Mouse (Mus musculus): ENCODE measurements around the gene Lyz1. TPM values are rescaled to one million over a fixed set of nuclear protein-coding genes. Genes with fewer than 3 reads are reported as not detected.
"Not testable (repeated sequence)": the region's sequence is repeated elsewhere in the genome, so short reads cannot be mapped to it uniquely, and the experiment has no call there.

The Lyz1 gene
- polyA plus RNA-seq, 1 experiment from 2014 or later: 0.15 TPM

GRCm38 (mm10) chr10:117304371-117304770 lies 11.7 kb upstream of the Lyz1 start:
- Histone ChIP-seq H3K4me1 (replicated peaks) (no peaks in the 10 kb centered on the region), H3K4me2 (no peak overlapping the region), H3K27ac (replicated peaks) (no peak overlapping the region), H3K9me3 (no peaks in the 10 kb centered on the region), H3K36me3 (no peaks in the 10 kb centered on the region), H3K4me3 (no peak overlapping the region), H3K9ac (no peak overlapping the region), H3K27me3 (no peaks in the 10 kb centered on the region)
- WGBS: 89% methylated on average over 5 of the region's 5 CpGs
- no peak for ATAC-seq (ENCODE audit: low read depth)

- Histone ChIP-seq H3K9me3 (no peaks in the 10 kb centered on the region), H3K4me1 (replicated peaks) (no peaks in the 10 kb centered on the region), H3K27ac (replicated peaks) (no peak overlapping the region), H3K9ac (no peak overlapping the region), H3K4me2 (no peak overlapping the region), H3K36me3 (no peaks in the 10 kb centered on the region), H3K4me3 (no peak overlapping the region), H3K27me3 (no peaks in the 10 kb centered on the region)
- 95% methylated on average over 1 of the region's 1 CpGs for WGBS
- ATAC-seq (ENCODE audit: low read depth): no peak
These were observed 9.0 kb upstream of the Lyz1 start for GRCm38 (mm10) chr10:117301688-117302087.

GRCm38 (mm10) chr10:117299901-117300520 lies 7.3 kb upstream of the Lyz1 start:
- Histone ChIP-seq H3K4me1 (replicated peaks) (no peaks in the 10 kb centered on the region), H3K27ac (replicated peaks) (no peak overlapping the region), H3K36me3 (no peaks in the 10 kb centered on the region), H3K4me3 (no peak overlapping the region), H3K9ac (no peak overlapping the region), H3K9me3 (no peaks in the 10 kb centered on the region), H3K4me2 (no peak overlapping the region), H3K27me3 (no peaks in the 10 kb centered on the region)
- 79% methylated on average over 5 of the region's 5 CpGs for WGBS
- no peak for ATAC-seq (ENCODE audit: low read depth)

GRCm38 (mm10) chr10:117299106-117299505 lies 6.4 kb upstream of the Lyz1 start:
- Histone ChIP-seq H3K4me1 (replicated peaks) (no peaks in the 10 kb centered on the region), H3K27me3 (no peaks in the 10 kb centered on the region), H3K27ac (replicated peaks) (no peak overlapping the region), H3K4me2 (no peak overlapping the region), H3K4me3 (no peak overlapping the region), H3K36me3 (no peaks in the 10 kb centered on the region), H3K9ac (no peak overlapping the region), H3K9me3 (no peaks in the 10 kb centered on the region)
- ATAC-seq (ENCODE audit: low read depth): no peak
- 83% methylated on average over 4 of the region's 4 CpGs for WGBS

- Histone ChIP-seq H3K27ac (replicated peaks) (no peak overlapping the region), H3K9me3 (no peaks in the 10 kb centered on the region), H3K36me3 (no peaks in the 10 kb centered on the region), H3K4me1 (replicated peaks) (no peaks in the 10 kb centered on the region), H3K9ac (no peak overlapping the region), H3K4me3 (no peak overlapping the region), H3K27me3 (no peaks in the 10 kb centered on the region), H3K4me2 (no peak overlapping the region)
- ATAC-seq (ENCODE audit: low read depth): no peak
- WGBS: 90% methylated on average over 6 of the region's 6 CpGs
These were observed 5.7 kb upstream of the Lyz1 start for GRCm38 (mm10) chr10:117298336-117298735.

- not testable (repeated sequence) for ATAC-seq (ENCODE audit: low read depth); H3K27me3 ChIP-seq; H3K4me3 ChIP-seq; H3K9me3 ChIP-seq; H3K4me1 ChIP-seq (replicated peaks); H3K4me2 ChIP-seq; H3K27ac ChIP-seq (replicated peaks); H3K36me3 ChIP-seq; H3K9ac ChIP-seq
- 83% methylated on average over 6 of the region's 6 CpGs for WGBS
These were observed 1.7 kb downstream of the Lyz1 start for GRCm38 (mm10) chr10:117290936-117291335.

- 49% methylated on average over 6 of the region's 6 CpGs for WGBS
- Histone ChIP-seq H3K4me3 (no peak overlapping the region), H3K27me3 (no peaks in the 10 kb centered on the region), H3K36me3 (no peaks in the 10 kb centered on the region), H3K9ac (no peak overlapping the region), H3K9me3 (no peaks in the 10 kb centered on the region), H3K27ac (replicated peaks) (no peak overlapping the region), H3K4me1 (replicated peaks) (no peaks in the 10 kb centered on the region), H3K4me2 (no peak overlapping the region)
- no peak for ATAC-seq (ENCODE audit: low read depth)
These were observed 2.4 kb downstream of the Lyz1 start for GRCm38 (mm10) chr10:117290046-117290870.

- H3K4me1 ChIP-seq (replicated peaks); H3K27ac ChIP-seq (replicated peaks); H3K4me3 ChIP-seq; H3K36me3 ChIP-seq; ATAC-seq (ENCODE audit: low read depth); H3K9ac ChIP-seq; H3K4me2 ChIP-seq; H3K27me3 ChIP-seq; H3K9me3 ChIP-seq: not testable (repeated sequence)
- WGBS: 84% methylated on average over 5 of the region's 5 CpGs
These were observed 3.6 kb downstream of the Lyz1 start for GRCm38 (mm10) chr10:117289034-117289505.

GRCm38 (mm10) chr10:117288197-117289033 lies 4.3 kb downstream of the Lyz1 start:
- no peaks in the 10 kb centered on the region for H3K4me1 ChIP-seq (replicated peaks)
- no peak for ATAC-seq (ENCODE audit: low read depth)
- no peaks in the 10 kb centered on the region for H3K9me3 ChIP-seq
- H3K4me3 ChIP-seq: no peak overlapping the region
- H3K4me2 ChIP-seq: no peak overlapping the region
- H3K27ac ChIP-seq (replicated peaks): no peak overlapping the region
- H3K36me3 ChIP-seq: no peaks in the 10 kb centered on the region
- H3K9ac ChIP-seq: no peak overlapping the region
- WGBS: 93% methylated on average over 9 of the region's 9 CpGs
- H3K27me3 ChIP-seq: no peaks in the 10 kb centered on the region

- WGBS: 82% methylated on average over 3 of the region's 3 CpGs
- H3K9me3 ChIP-seq: no peaks in the 10 kb centered on the region
- no peak overlapping the region for H3K4me2 ChIP-seq
- H3K27me3 ChIP-seq: no peaks in the 10 kb centered on the region
- H3K4me1 ChIP-seq (replicated peaks): no peaks in the 10 kb centered on the region
- no peak for ATAC-seq (ENCODE audit: low read depth)
- H3K4me3 ChIP-seq: no peak overlapping the region
- no peak overlapping the region for H3K9ac ChIP-seq
- H3K27ac ChIP-seq (replicated peaks): no peak overlapping the region
- H3K36me3 ChIP-seq: no peaks in the 10 kb centered on the region
These were observed 5.3 kb downstream of the Lyz1 start for GRCm38 (mm10) chr10:117287226-117287850.

GRCm38 (mm10) chr10:117286366-117286970 lies 6.2 kb downstream of the Lyz1 start:
- no peaks in the 10 kb centered on the region for H3K27me3 ChIP-seq
- H3K9ac ChIP-seq: no peak overlapping the region
- 93% methylated on average over 6 of the region's 6 CpGs for WGBS
- H3K4me1 ChIP-seq (replicated peaks): no peaks in the 10 kb centered on the region
- no peaks in the 10 kb centered on the region for H3K9me3 ChIP-seq
- H3K4me3 ChIP-seq: no peak overlapping the region
- no peak overlapping the region for H3K27ac ChIP-seq (replicated peaks)
- no peak overlapping the region for H3K4me2 ChIP-seq
- H3K36me3 ChIP-seq: no peaks in the 10 kb centered on the region
- no peak for ATAC-seq (ENCODE audit: low read depth)

Measured in neural tube, embryonic 13.5 days (tissue).